Mouse (Mus musculus) stomach, postnatal 0 days (tissue): ENCODE measurements around the gene Aatk.

Experiments
- CTCF ChIP-seq: IDR thresholded peaks from 2 replicates; pipeline ENCODE4 v1.5.1; 2016; ENCODE audit warnings: antibody characterized with exemption, low read depth, mild to moderate bottlenecking, moderate library complexity
- EP300 ChIP-seq: optimal IDR thresholded peaks from 2 replicates; pipeline ENCODE3; 2016; ENCODE audit warnings: antibody characterized with exemption

DNA sequence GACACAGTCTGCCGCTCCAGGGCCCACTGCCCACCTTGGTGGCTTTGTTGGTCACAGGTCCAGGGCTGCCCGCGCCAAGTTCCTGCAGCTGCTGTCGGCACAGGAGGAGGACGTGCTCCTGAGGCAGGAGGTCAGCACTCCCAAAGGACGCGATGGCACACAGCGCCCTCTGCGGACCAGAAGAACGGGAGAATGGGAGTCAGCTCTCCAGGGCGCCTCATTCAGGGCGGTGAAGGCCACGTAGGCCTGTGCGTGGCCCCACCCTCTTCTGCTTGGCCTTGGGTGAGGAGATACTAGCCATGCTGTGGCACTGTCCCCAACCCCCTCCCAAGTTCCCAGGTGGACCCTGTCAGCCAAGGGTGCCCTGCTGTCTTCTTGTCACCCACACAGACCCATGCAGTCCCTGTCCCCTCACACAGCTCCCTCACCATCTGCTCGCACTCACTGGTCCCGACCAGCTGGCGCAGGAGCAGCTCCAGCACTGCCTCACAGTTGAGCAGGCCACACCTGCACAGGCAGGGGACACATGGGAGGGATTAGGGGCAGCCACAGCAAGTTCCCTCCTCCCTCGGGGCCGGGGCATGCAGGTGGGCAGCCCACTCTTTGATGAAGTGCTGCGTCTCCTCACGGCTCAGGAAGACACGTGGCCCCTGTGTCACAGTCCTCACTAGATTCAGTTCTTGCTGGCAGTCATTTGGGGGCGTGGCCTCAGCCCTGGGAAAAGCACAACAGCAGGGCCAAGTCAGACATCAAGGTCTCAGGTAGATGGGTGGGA, 46.0 kb upstream of the Aatk start:
- TF ChIP-seq CTCF, result peak; percentile 38; the same call in 1 of the 2 replicates
- no peak for TF ChIP-seq EP300
